Mouse (Mus musculus) frontal cortex, postnatal 14 days (tissue): Measurements from ENCODE around the gene Map3k11.
A peak's percentile ranks its signal among the peaks of the same experiment; 100 is the strongest.

Experiments used
- DNase-seq, 2 experiments: peaks; one replicate each; pipeline ENCODE4 v3.0.0; 2022; ENCODE audit warnings: low spot score in 2 of 2

The Map3k11 gene

GRCm38 (mm10) chr19:5688200-5689087 is at the start of gene Map3k11, which contains the start of gene Pcnx3:
Gene Map3k11, plus strand, starts transcription at chr19:5688742.
Gene Pcnx3, minus strand, starts transcription at chr19:5688908.
- peak; percentile 97 for DNase-seq

GRCm38 (mm10) chr19:5640339-5640738 is 48.2 kb upstream of the Map3k11 start:
- no peak for DNase-seq

GRCm38 (mm10) chr19:5641021-5641420 is 47.5 kb upstream of the Map3k11 start:
- DNase-seq = no peak

- DNase-seq = no peak
Observed at GRCm38 (mm10) chr19:5641641-5642040, 46.9 kb upstream of the Map3k11 start.

- no peak for DNase-seq
Observed at GRCm38 (mm10) chr19:5645280-5645679, 43.3 kb upstream of the Map3k11 start.

GRCm38 (mm10) chr19:5646731-5647330 is 41.7 kb upstream of the Map3k11 start:
- no peak for DNase-seq

- DNase-seq = no peak
Observed at GRCm38 (mm10) chr19:5647791-5648190, 40.8 kb upstream of the Map3k11 start.

- peak; percentile 71 to 75 for DNase-seq
Observed at GRCm38 (mm10) chr19:5648401-5649297, 39.9 kb upstream of the Map3k11 start.

- no peak for DNase-seq
Observed at GRCm38 (mm10) chr19:5649298-5649741, 39.2 kb upstream of the Map3k11 start.

GRCm38 (mm10) chr19:5651502-5652274 is 36.9 kb upstream of the Map3k11 start:
- DNase-seq = no peak

GRCm38 (mm10) chr19:5652570-5652969 is 36.0 kb upstream of the Map3k11 start:
- no peak for DNase-seq

GRCm38 (mm10) chr19:5653969-5654719 is 34.4 kb upstream of the Map3k11 start:
- no peak for DNase-seq

GRCm38 (mm10) chr19:5654720-5655298 is 33.7 kb upstream of the Map3k11 start:
- DNase-seq = no peak

- peak in 1 of 2 experiments; percentile 44 for DNase-seq
Observed at GRCm38 (mm10) chr19:5660942-5661751, 27.4 kb upstream of the Map3k11 start.

GRCm38 (mm10) chr19:5662310-5662709 is 26.2 kb upstream of the Map3k11 start:
- DNase-seq = no peak

- DNase-seq = peak; percentile 65 to 76
Observed at GRCm38 (mm10) chr19:5662981-5663913, 25.3 kb upstream of the Map3k11 start, which contains the start of gene Sipa1. Gene Sipa1, minus strand, starts transcription at chr19:5663707.

- no peak for DNase-seq
Observed at GRCm38 (mm10) chr19:5664669-5665257, 23.8 kb upstream of the Map3k11 start.
